Mouse (Mus musculus) embryo, embryonic 10 days (tissue): ENCODE measurements at regions not wholly inside any gene's neighbourhood (a gene's known extent, or its start where the extent isn't known, plus 50 kb on each side); places are given as distances from the start of the nearest gene placed in this dataset.

ENCODE experiments used
- DNase-seq: peaks from one replicate; pipeline ENCODE4 v3.0.0-alpha.2; 2015; ENCODE audit warnings: low spot score

- DNase-seq, result no peak
Observed at GRCm38 (mm10) chr10:19067623-19068022, 52.2 kb upstream of the Tnfaip3 start.

GRCm38 (mm10) chr10:19066821-19067350 is 51.4 kb upstream of the Tnfaip3 start:
- no peak for DNase-seq
